Mouse (Mus musculus) megakaryocyte, embryonic 14.5 days (primary cell): ENCODE measurements around the gene Gab1.

Source experiments
- FLI1 ChIP-seq: IDR thresholded peaks from 2 replicates; pipeline ENCODE4 v1.6.1; 2012; ENCODE audit warnings: low read length, inconsistent platforms, mixed read lengths
- GATA1 ChIP-seq: IDR thresholded peaks from 3 replicates; pipeline ENCODE4 v1.6.1; 2012; ENCODE audit warnings: mixed read lengths, low read length, inconsistent platforms, borderline replicate concordance

DNA sequence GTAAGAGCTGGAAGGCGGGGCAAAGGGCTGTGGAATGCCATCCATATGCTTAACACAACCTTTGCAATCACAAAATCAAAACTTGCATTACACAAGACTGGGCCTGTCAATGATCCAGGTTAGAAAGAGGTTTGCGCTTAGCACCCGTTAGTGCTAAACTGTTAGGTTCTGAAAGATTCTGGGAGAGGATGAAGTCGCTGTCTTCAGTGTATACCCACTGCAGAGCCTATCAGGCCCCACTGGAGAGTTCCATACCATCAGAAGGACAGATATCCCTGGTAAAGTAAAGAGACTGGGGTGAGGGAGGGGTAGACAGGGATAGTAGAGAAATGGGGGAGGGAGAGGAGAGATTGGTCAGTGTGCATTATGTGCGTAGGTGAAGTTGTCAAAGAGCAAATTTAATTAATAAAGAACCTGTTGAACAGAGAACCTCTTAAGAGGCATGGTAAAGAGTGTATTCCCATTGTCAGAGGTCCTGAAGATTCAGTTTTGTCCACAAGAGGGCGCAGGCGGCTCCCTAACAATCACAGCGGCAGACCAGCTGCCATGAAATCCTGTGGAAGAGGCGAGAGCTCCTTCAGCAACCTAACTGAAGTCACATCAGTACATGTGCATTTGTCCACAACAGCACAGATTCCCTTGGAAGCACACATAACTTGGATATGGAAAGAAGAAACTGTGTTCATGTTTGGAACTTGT lies 127.2 kb downstream of the Gab1 start:
- TF ChIP-seq GATA1, result no peak
- TF ChIP-seq FLI1, result no peak
